Mouse (Mus musculus) E14TG2a.4 (cell line): ENCODE measurements around the gene Vsig10.

ENCODE experiments used
- H3K27me3 ChIP-seq: 2 replicates; pipeline ENCODE4 v1.6.1; 2014; ENCODE audit warnings: low read length, control low read depth; ENCODE audit not compliant: insufficient read depth
- H3K36me3 ChIP-seq: 2 replicates; pipeline ENCODE4 v1.6.1; 2014; ENCODE audit warnings: low read length, control low read depth; ENCODE audit not compliant: insufficient read depth
- H3K4me1 ChIP-seq: replicated peaks from 2 replicates; pipeline ENCODE4 v1.6.1; 2014; ENCODE audit warnings: low read depth, low read length, control low read depth
- H3K4me3 ChIP-seq: replicated peaks from 2 replicates; pipeline ENCODE4 v1.5.1; 2014; ENCODE audit warnings: mild to moderate bottlenecking, low read length
- H3K9me3 ChIP-seq: 2 replicates; pipeline ENCODE4 v1.6.1; 2014; ENCODE audit warnings: low read length, control low read depth
- CTCF ChIP-seq: conservative IDR thresholded peaks from 2 replicates; pipeline ENCODE4 v1.5.1; 2014; ENCODE audit warnings: low read length
- NANOG ChIP-seq: IDR thresholded peaks from 2 replicates; pipeline ENCODE4 v1.6.1; 2014; ENCODE audit warnings: borderline replicate concordance, low read length, mixed read lengths
- POU5F1 ChIP-seq: IDR thresholded peaks from 2 replicates; pipeline ENCODE4 v1.6.1; 2014; ENCODE audit warnings: low read length, borderline replicate concordance

Vsig10 gene

DNA sequence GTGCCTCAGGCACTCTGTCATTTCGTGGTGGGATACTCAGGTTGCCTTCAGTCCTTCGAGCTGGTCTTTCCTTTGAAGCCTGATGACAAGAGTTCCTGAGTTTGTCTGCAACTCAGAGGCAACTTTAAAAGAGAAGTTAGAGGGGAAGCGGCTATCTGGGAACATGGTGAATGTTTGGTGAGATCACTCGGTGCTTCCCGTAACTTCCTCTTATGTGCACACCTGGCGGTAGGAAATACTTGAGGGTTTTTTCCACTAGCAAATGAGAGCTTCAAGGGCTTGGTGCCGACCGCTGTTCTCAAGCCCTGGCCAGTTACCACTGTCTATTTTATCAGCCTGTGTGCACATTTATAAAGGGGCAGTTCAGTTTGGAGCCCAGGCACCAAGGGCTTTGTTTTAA lies 35.2 kb downstream of the Vsig10 start:
- TF ChIP-seq POU5F1, result no peak
- no peak for TF ChIP-seq CTCF
- no peak for TF ChIP-seq NANOG
- peaks cover 10% of the 10 kb centered on the region for H3K9me3 ChIP-seq
- peaks cover 16% of the 10 kb centered on the region for H3K36me3 ChIP-seq
- no peaks in the 10 kb centered on the region for H3K27me3 ChIP-seq
- H3K4me1 ChIP-seq, result peaks cover 57% of the 10 kb centered on the region
- 0 out of 2 replicates have a peak overlapping the region, but pooled peaks have one; percentile 21 for H3K4me3 ChIP-seq

GRCm38 (mm10) chr5:117355648-117356303 lies 36.9 kb downstream of the Vsig10 start:
- H3K27me3 ChIP-seq, result no peaks in the 10 kb centered on the region
- TF ChIP-seq CTCF, result 0 out of 2 replicates have a peak, but pooled peaks have one; percentile 4
- no peak for TF ChIP-seq NANOG
- H3K9me3 ChIP-seq, result no peaks in the 10 kb centered on the region
- peak overlapping the region; percentile 75 for H3K4me3 ChIP-seq
- peaks cover 62% of the 10 kb centered on the region for H3K4me1 ChIP-seq
- H3K36me3 ChIP-seq, result peaks cover 25% of the 10 kb centered on the region

- Histone ChIP-seq H3K4me3 (peak overlapping the region; percentile 75), H3K9me3 (no peaks in the 10 kb centered on the region), H3K27me3 (no peaks in the 10 kb centered on the region), H3K36me3 (peaks cover 28% of the 10 kb centered on the region), H3K4me1 (peaks cover 70% of the 10 kb centered on the region)
- TF ChIP-seq NANOG (no peak), CTCF (no peak), POU5F1 (no peak)
These were observed 37.7 kb downstream of the Vsig10 start for GRCm38 (mm10) chr5:117356365-117357128.

DNA sequence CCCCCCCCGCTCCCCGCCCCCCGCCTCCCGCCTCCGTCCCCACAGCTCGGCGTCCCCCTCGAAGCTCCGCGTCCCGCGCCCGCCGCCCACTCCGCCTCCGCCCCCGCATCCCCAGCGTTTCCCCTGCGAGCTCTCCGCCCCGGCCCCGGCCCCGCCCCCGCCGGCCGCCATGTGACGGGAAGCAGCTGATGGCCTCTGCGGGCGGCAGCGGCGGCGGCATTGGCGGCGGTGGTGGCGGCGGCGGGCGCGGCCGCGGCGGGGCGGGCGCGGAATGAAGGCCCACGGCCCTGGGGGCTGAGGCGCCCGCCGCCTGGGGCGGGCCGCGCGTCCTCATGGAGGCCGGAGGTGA lies 38.2 kb downstream of the Vsig10 start, which contains the start of gene Wsb2:
Gene Wsb2, plus strand, starts transcription at position 176 of the 349 bp plus-strand sequence.
- H3K36me3 ChIP-seq, result peaks cover 30% of the 10 kb centered on the region
- H3K27me3 ChIP-seq, result no peaks in the 10 kb centered on the region
- peak within 1 kb of the TSS; percentile 95 for H3K4me3 ChIP-seq
- H3K4me1 ChIP-seq, result peaks cover 75% of the 10 kb centered on the region
- no peak for TF ChIP-seq POU5F1
- TF ChIP-seq CTCF, result no peak
- H3K9me3 ChIP-seq, result no peaks in the 10 kb centered on the region

DNA sequence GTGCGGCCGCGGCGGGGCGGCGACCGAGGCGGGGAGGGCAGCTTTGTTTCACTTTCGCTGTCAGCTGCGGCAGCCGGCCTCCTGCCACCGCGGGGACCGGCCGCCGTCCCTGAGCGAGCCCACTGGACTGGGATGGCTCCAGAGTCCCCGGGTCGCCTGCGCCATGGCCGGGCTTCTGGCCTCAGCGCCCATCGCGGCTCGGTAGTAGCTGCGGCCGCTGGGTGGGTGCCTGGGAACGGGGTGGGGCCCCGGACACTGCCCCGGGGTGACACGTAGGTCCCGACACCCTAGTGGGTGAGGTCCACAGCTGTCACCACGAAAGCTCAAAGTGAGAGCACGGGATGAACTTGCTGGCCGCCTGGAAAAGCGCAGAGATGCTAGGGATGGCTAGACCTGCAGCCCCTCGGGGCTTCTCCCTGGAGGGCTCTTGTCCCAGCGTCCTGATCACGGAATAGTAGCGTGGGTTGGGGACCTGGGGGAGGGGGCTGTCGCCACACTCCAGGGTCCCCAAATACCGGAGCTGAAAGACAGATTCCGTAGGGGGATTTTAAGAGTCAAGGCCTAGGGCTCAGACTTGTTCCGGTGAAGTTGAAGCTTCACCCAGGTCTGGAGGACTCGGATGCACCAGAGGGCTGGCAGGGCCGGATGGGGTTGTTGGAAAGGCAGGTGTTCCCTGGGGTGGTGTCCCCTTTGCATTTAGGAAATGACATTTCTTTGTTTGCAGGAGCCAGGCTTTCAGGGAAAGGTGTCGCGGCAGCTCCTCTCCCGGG lies 38.8 kb downstream of the Vsig10 start:
- peak overlapping the region; percentile 95 for H3K4me3 ChIP-seq
- H3K9me3 ChIP-seq, result no peaks in the 10 kb centered on the region
- TF ChIP-seq CTCF (no peak), POU5F1 (no peak), NANOG (no peak)
- H3K4me1 ChIP-seq, result peaks cover 76% of the 10 kb centered on the region
- no peaks in the 10 kb centered on the region for H3K27me3 ChIP-seq
- peaks cover 30% of the 10 kb centered on the region for H3K36me3 ChIP-seq

GRCm38 (mm10) chr5:117358248-117358630 lies 39.4 kb downstream of the Vsig10 start:
- peaks cover 33% of the 10 kb centered on the region for H3K36me3 ChIP-seq
- no peaks in the 10 kb centered on the region for H3K9me3 ChIP-seq
- H3K4me3 ChIP-seq, result peak overlapping the region; percentile 95
- H3K27me3 ChIP-seq, result no peaks in the 10 kb centered on the region
- H3K4me1 ChIP-seq, result peaks cover 76% of the 10 kb centered on the region
- no peak for TF ChIP-seq NANOG
- no peak for TF ChIP-seq POU5F1
- no peak for TF ChIP-seq CTCF

DNA sequence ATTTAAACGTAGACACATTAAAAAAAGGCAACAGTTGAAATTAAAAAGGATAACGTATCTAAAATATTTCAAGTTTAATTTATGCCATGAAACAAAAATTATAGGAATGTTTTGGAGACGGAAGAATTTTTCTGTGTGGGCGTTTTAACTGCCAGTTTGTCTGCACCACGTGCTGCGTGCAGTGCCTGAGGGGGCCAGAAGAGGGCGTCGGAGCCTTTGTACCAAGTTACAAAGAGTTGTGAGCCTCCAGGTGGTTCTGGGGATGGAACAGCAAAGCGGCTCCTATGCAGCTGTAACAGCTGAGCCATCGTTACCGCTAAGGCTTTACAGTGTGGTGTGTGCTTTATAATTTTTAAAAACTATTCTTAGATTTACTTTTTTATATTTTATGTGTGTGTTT lies 39.8 kb downstream of the Vsig10 start:
- Histone ChIP-seq H3K36me3 (peaks cover 37% of the 10 kb centered on the region), H3K4me3 (peak overlapping the region; percentile 95), H3K27me3 (no peaks in the 10 kb centered on the region), H3K9me3 (no peaks in the 10 kb centered on the region), H3K4me1 (peaks cover 76% of the 10 kb centered on the region)
- TF ChIP-seq CTCF (peak; percentile 94), NANOG (no peak)

DNA sequence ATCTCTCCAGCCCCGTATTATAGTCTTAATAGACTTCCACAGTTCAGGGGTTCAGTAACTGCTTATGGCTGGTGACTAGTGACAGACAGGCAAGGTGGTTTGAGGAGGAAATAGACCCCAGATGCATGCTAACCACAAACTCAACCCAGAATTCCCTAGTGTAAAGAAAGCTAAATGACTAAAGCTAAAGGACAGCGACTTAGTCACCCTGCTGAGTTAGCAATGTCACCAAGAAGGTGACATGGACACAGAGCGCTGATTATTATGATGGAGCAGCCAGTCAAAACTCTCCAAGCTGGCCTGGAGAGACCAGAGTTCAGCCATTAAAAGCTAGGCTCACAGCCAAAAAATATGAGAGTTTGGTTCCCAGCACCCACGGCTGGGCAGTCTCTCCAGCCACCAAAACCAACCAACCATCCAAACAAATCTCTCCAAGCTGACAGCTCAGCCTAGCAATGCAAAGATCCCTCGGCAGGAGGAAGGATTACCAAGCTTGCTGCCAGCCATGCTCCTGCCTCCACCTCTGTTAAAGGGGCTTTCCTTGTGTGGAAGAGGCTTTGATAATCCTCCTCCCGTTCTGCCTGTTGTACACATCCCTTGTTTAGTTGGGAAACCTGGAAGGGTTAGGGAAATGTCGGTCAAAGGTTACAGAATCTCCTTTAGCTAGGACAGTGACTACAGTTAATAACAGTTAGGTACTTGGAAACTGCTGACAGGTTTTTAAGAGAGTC lies 40.8 kb downstream of the Vsig10 start:
- TF ChIP-seq POU5F1, result no peak
- no peak for TF ChIP-seq CTCF
- H3K27me3 ChIP-seq, result no peaks in the 10 kb centered on the region
- peaks cover 76% of the 10 kb centered on the region for H3K4me1 ChIP-seq
- peak overlapping the region; percentile 95 for H3K4me3 ChIP-seq
- no peaks in the 10 kb centered on the region for H3K9me3 ChIP-seq
- peaks cover 47% of the 10 kb centered on the region for H3K36me3 ChIP-seq
